Mouse (Mus musculus): Measurements from ENCODE around the gene Itih3. TPM values are rescaled to one million over a fixed set of nuclear protein-coding genes. Genes with fewer than 3 reads are reported as not detected.
A peak's percentile ranks its signal among the peaks of the same experiment; 100 is the strongest.

Itih3 gene
- polyA plus RNA-seq, 1 experiment, result not detected

DNA sequence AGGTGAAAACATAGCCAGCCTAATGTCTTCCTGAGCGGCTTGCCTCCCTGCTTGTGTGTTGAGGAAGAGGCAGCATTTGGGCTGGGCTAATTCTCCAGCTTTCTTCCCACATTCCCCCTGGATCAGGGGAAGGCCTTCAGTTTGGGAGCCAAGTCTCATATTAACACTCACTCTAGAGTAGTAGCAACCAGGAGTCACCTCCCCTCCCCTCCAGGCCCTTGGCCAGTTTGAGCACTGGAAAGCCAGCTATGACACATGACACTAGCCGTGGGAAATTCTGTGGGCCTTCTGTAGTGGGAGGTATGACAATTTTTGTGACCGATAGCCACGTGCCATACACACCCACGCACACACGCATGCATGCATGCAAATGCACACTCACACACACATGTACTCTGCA lies 17.6 kb downstream of the Itih3 start:
- TF ChIP-seq CTCF (IDR thresholded peaks at IDR 0.05; ENCODE audit: low read depth, low read length) (no peak), POLR2A (IDR thresholded peaks at IDR 0.05; ENCODE audit: borderline replicate concordance, low read depth, low read length) (no peak)
- Histone ChIP-seq H3K4me1 (ENCODE audit: control insufficient read depth, insufficient read depth, low read length) (peaks cover 21% of the 10 kb centered on the region), H3K27ac (ENCODE audit: insufficient read depth, low read depth, low read length) (no peak overlapping the region), H3K4me3 (ENCODE audit: insufficient read depth, low read length) (no peak overlapping the region)

DNA sequence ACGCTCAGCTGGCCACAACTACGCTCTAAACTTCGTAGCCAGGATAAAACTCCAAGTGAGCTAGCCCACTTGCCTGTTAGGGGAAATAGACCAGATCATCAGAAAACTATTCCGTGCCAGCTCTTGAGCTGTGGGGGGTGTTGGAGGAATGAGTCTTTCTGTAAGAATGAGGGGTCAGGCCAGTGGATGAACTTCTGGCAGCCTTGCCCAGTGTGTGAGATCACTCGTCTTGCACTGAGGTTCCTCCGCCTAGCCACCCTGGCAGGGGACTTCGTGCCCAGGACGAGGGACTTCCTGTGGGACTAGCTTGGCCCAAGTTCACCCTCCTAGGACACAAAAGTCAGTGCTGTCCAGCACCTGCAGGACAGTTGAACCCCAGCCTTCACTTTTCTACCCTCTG lies 19.3 kb downstream of the Itih3 start:
- TF ChIP-seq POLR2A (IDR thresholded peaks at IDR 0.05; ENCODE audit: borderline replicate concordance, low read depth, low read length) (no peak), CTCF (IDR thresholded peaks at IDR 0.05; ENCODE audit: low read depth, low read length) (no peak)
- H3K27ac ChIP-seq (ENCODE audit: insufficient read depth, low read depth, low read length), result no peak overlapping the region
- no peak overlapping the region for H3K4me3 ChIP-seq (ENCODE audit: insufficient read depth, low read length)
- peaks cover 21% of the 10 kb centered on the region for H3K4me1 ChIP-seq (ENCODE audit: control insufficient read depth, insufficient read depth, low read length)

- Histone ChIP-seq H3K4me1 (ENCODE audit: control insufficient read depth, insufficient read depth, low read length) (peaks cover 16% of the 10 kb centered on the region), H3K27ac (ENCODE audit: insufficient read depth, low read depth, low read length) (no peak overlapping the region), H3K4me3 (ENCODE audit: insufficient read depth, low read length) (no peak overlapping the region)
- TF ChIP-seq CTCF (IDR thresholded peaks at IDR 0.05; ENCODE audit: low read depth, low read length) (no peak), POLR2A (IDR thresholded peaks at IDR 0.05; ENCODE audit: borderline replicate concordance, low read depth, low read length) (no peak)
Measured at GRCm38 (mm10) chr14:30903036-30903435, 20.5 kb downstream of the Itih3 start.

GRCm38 (mm10) chr14:30902628-30903027 lies 20.9 kb downstream of the Itih3 start:
- TF ChIP-seq CTCF (IDR thresholded peaks at IDR 0.05; ENCODE audit: low read depth, low read length) (no peak), POLR2A (IDR thresholded peaks at IDR 0.05; ENCODE audit: borderline replicate concordance, low read depth, low read length) (no peak)
- Histone ChIP-seq H3K4me3 (ENCODE audit: insufficient read depth, low read length) (no peak overlapping the region), H3K27ac (ENCODE audit: insufficient read depth, low read depth, low read length) (no peak overlapping the region), H3K4me1 (ENCODE audit: control insufficient read depth, insufficient read depth, low read length) (peaks cover 14% of the 10 kb centered on the region)

GRCm38 (mm10) chr14:30899972-30900371 lies 23.6 kb downstream of the Itih3 start:
- Histone ChIP-seq H3K4me3 (ENCODE audit: insufficient read depth, low read length) (no peak overlapping the region), H3K4me1 (ENCODE audit: control insufficient read depth, insufficient read depth, low read length) (peaks cover 5% of the 10 kb centered on the region), H3K27ac (ENCODE audit: insufficient read depth, low read depth, low read length) (no peak overlapping the region)
- TF ChIP-seq CTCF (IDR thresholded peaks at IDR 0.05; ENCODE audit: low read depth, low read length), result no peak

DNA sequence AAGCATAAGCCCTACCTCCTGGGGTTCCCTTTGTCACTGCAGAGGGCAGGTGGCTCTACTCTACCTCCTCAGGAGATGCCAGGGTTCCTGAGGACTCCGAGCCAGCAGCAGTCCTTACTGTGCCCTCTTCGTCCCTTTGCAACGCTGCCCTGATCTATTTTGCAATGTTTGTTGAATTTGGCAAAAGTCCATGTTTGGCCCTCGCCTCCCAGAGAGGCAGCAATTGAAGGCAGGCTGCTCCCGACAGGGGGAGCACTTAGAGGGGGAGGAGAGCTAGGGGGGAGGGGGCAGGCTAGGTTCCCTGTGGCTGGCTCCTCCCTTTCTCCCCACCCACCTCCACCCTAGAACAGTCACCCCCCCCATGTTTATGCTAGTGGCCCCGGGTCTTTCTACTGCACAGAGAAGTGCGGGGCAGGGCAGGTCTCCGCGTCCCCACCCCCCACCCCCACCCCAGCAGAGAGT lies 35.3 kb downstream of the Itih3 start:
- TF ChIP-seq CTCF (IDR thresholded peaks at IDR 0.05; ENCODE audit: low read depth, low read length) (peak; percentile 51), POLR2A (IDR thresholded peaks at IDR 0.05; ENCODE audit: borderline replicate concordance, low read depth, low read length) (no peak)
- Histone ChIP-seq H3K4me1 (ENCODE audit: control insufficient read depth, insufficient read depth, low read length) (peaks cover 11% of the 10 kb centered on the region), H3K27ac (ENCODE audit: insufficient read depth, low read depth, low read length) (no peak overlapping the region)

GRCm38 (mm10) chr14:30886204-30886603 lies 37.4 kb downstream of the Itih3 start, which contains the start of gene Itih4:
TSS of gene Itih4 (plus strand) at chr14:30886476.
- TF ChIP-seq POLR2A (IDR thresholded peaks at IDR 0.05; ENCODE audit: borderline replicate concordance, low read depth, low read length) (no peak), CTCF (IDR thresholded peaks at IDR 0.05; ENCODE audit: low read depth, low read length) (no peak)
- Histone ChIP-seq H3K27ac (ENCODE audit: insufficient read depth, low read depth, low read length) (no peak within 1 kb of the TSS), H3K4me3 (ENCODE audit: insufficient read depth, low read length) (no peak within 1 kb of the TSS), H3K4me1 (ENCODE audit: control insufficient read depth, insufficient read depth, low read length) (peaks cover 11% of the 10 kb centered on the region)

More for the DNA sequence above, 35.3 kb downstream of the Itih3 start:
- H3K4me3 ChIP-seq (ENCODE audit: insufficient read depth, low read length), result no peak overlapping the region

- no peak overlapping the region for H3K4me3 ChIP-seq (ENCODE audit: insufficient read depth, low read length)
- peaks cover 11% of the 10 kb centered on the region for H3K4me1 ChIP-seq (ENCODE audit: control insufficient read depth, insufficient read depth, low read length)
- TF ChIP-seq POLR2A (IDR thresholded peaks at IDR 0.05; ENCODE audit: borderline replicate concordance, low read depth, low read length) (no peak), CTCF (IDR thresholded peaks at IDR 0.05; ENCODE audit: low read depth, low read length) (no peak)
- no peak overlapping the region for H3K27ac ChIP-seq (ENCODE audit: insufficient read depth, low read depth, low read length)
Measured at GRCm38 (mm10) chr14:30885298-30885697, 38.3 kb downstream of the Itih3 start.

GRCm38 (mm10) chr14:30881718-30882108 lies 41.8 kb downstream of the Itih3 start:
- no peak for TF ChIP-seq POLR2A (IDR thresholded peaks at IDR 0.05; ENCODE audit: borderline replicate concordance, low read depth, low read length)
- TF ChIP-seq CTCF (IDR thresholded peaks at IDR 0.05; ENCODE audit: low read depth, low read length), result no peak
- Histone ChIP-seq H3K4me3 (ENCODE audit: insufficient read depth, low read length) (no peak overlapping the region), H3K27ac (ENCODE audit: insufficient read depth, low read depth, low read length) (no peak overlapping the region), H3K4me1 (ENCODE audit: control insufficient read depth, insufficient read depth, low read length) (peaks cover 5% of the 10 kb centered on the region; the same call in 1 of the 2 replicates)

- no peak overlapping the region for H3K4me3 ChIP-seq (ENCODE audit: insufficient read depth, low read length)
- TF ChIP-seq POLR2A (IDR thresholded peaks at IDR 0.05; ENCODE audit: borderline replicate concordance, low read depth, low read length) (no peak), CTCF (IDR thresholded peaks at IDR 0.05; ENCODE audit: low read depth, low read length) (no peak)
- peaks cover 12% of the 10 kb centered on the region for H3K4me1 ChIP-seq (ENCODE audit: control insufficient read depth, insufficient read depth, low read length)
- no peak overlapping the region for H3K27ac ChIP-seq (ENCODE audit: insufficient read depth, low read depth, low read length)
Measured at GRCm38 (mm10) chr14:30880811-30881717, 42.5 kb downstream of the Itih3 start.

All from bone marrow macrophage, adult 2 months (primary cell).